Mouse (Mus musculus) E14TG2a.4 (cell line): Measurements from ENCODE around the gene Fam117b.

Source experiments
- H3K27me3 ChIP-seq: 2 replicates; pipeline ENCODE4 v1.6.1; 2014; ENCODE audit warnings: low read length, control low read depth; ENCODE audit not compliant: insufficient read depth
- H3K36me3 ChIP-seq: 2 replicates; pipeline ENCODE4 v1.6.1; 2014; ENCODE audit warnings: low read length, control low read depth; ENCODE audit not compliant: insufficient read depth
- H3K4me1 ChIP-seq: replicated peaks from 2 replicates; pipeline ENCODE4 v1.6.1; 2014; ENCODE audit warnings: low read depth, low read length, control low read depth
- H3K4me3 ChIP-seq: replicated peaks from 2 replicates; pipeline ENCODE4 v1.5.1; 2014; ENCODE audit warnings: mild to moderate bottlenecking, low read length
- H3K9me3 ChIP-seq: 2 replicates; pipeline ENCODE4 v1.6.1; 2014; ENCODE audit warnings: low read length, control low read depth
- CTCF ChIP-seq: conservative IDR thresholded peaks from 2 replicates; pipeline ENCODE4 v1.5.1; 2014; ENCODE audit warnings: low read length
- NANOG ChIP-seq: IDR thresholded peaks from 2 replicates; pipeline ENCODE4 v1.6.1; 2014; ENCODE audit warnings: borderline replicate concordance, low read length, mixed read lengths
- POU5F1 ChIP-seq: IDR thresholded peaks from 2 replicates; pipeline ENCODE4 v1.6.1; 2014; ENCODE audit warnings: low read length, borderline replicate concordance

The Fam117b gene

DNA sequence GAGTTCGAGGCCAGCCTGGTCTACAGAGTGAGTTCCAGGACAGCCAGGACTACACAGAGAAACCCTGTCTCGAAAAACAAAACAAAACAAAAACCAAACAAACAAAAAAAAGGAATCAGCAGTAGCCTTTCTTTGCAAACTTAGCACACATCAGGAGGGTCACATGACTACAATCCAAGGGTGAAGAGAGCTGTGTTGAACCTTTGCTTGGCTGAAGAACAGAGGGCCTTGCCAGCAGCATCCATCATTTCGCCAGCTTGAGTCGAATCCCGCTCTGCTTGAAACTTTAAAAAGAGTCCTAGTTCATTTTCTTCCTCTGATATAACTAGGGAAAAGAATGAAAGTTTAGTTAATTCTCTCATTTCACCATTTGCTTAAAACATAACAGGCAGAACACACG lies 102.7 kb downstream of the Fam117b start:
- Histone ChIP-seq H3K27me3 (no peaks in the 10 kb centered on the region), H3K36me3 (no peaks in the 10 kb centered on the region), H3K4me1 (peaks cover 18% of the 10 kb centered on the region; the same call in 1 of the 2 replicates), H3K4me3 (no peak overlapping the region), H3K9me3 (no peaks in the 10 kb centered on the region)
- TF ChIP-seq POU5F1: no peak
- no peak for TF ChIP-seq NANOG
- TF ChIP-seq CTCF: no peak

DNA sequence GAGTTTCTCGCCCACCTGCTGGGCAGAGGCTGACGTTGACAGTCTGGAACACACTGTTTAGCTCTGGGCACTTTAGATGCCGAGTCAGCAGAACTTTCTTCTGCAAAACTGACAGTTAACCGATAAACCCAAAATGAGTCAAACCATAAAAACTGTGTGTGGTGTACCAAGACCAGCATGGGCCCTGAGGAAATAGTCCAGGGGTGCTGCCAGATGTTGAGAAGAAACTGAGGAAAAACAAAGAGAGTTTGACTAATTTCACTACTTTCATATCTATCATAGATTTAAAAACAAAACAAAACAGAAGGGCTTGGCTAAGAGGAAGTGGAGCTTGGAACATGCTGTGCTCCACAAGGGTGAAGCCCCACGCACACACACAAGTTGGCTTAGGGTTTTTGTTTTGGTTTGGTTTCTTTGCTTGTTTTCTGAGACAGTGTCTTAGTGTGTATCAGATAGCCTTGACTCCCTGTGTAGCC lies 103.4 kb downstream of the Fam117b start:
- H3K4me3 ChIP-seq: no peak overlapping the region
- no peaks in the 10 kb centered on the region for H3K36me3 ChIP-seq
- TF ChIP-seq POU5F1: no peak
- TF ChIP-seq CTCF: no peak
- TF ChIP-seq NANOG: no peak
- no peaks in the 10 kb centered on the region for H3K9me3 ChIP-seq
- H3K4me1 ChIP-seq: peaks cover 18% of the 10 kb centered on the region; the same call in 1 of the 2 replicates
- no peaks in the 10 kb centered on the region for H3K27me3 ChIP-seq

DNA sequence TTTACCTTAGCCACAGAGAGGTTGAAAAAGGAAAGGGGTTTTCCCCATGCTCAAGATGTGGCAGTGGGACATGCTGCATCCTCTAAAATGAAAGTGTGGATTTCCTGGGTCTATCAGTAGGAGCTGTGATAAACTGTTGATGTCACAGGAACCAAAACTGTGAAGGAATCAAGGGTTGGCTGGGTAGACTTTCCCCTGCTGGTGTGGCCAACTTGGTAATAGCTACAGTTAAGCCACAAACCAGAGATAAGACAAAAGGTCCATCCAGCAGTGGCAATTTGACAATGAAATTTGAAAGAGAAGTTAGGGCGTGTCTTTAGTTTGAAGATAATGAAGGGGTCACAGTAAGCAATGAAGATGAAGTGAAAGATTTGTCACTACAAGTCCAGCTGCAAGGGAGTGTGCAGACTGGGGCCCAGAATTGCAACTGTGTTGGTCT lies 104.2 kb downstream of the Fam117b start:
- Histone ChIP-seq H3K9me3 (no peaks in the 10 kb centered on the region), H3K36me3 (no peaks in the 10 kb centered on the region), H3K4me1 (peaks cover 18% of the 10 kb centered on the region; the same call in 1 of the 2 replicates), H3K27me3 (no peaks in the 10 kb centered on the region), H3K4me3 (no peak overlapping the region)
- TF ChIP-seq NANOG (no peak), CTCF (no peak), POU5F1 (no peak)
